Mouse (Mus musculus): ENCODE measurements around the gene Rora. TPM values are rescaled to one million over a fixed set of nuclear protein-coding genes. Genes with fewer than 3 reads are reported as not detected.

Gene Rora
- polyA plus RNA-seq, 1 experiment from 2014 or later, result 7.8 TPM

GRCm38 (mm10) chr9:68694889-68695495, 41.4 kb downstream of the Rora start:
- no peaks in the 10 kb centered on the region for H3K27me3 ChIP-seq
- H3K4me2 ChIP-seq (replicated peaks), result no peak overlapping the region
- 34% methylated on average over 4 of the region's 4 CpGs for WGBS
- H3K4me3 ChIP-seq, result no peak overlapping the region
- H3K4me1 ChIP-seq, result peaks cover 14% of the 10 kb centered on the region
- peak overlapping the region; percentile 1; the same call in 1 of the 2 replicates for H3K27ac ChIP-seq
- no peak overlapping the region for H3K9ac ChIP-seq
- H3K36me3 ChIP-seq, result no peaks in the 10 kb centered on the region
- no peak for ATAC-seq (ENCODE audit: low FRiP score)
- no peaks in the 10 kb centered on the region for H3K9me3 ChIP-seq (replicated peaks)

GRCm38 (mm10) chr9:68695496-68695969, 41.9 kb downstream of the Rora start:
- ATAC-seq (ENCODE audit: low FRiP score), result no peak
- H3K4me3 ChIP-seq, result no peak overlapping the region
- 41% methylated on average over 16 of the region's 16 CpGs for WGBS
- no peak overlapping the region for H3K9ac ChIP-seq
- H3K4me1 ChIP-seq, result peaks cover 14% of the 10 kb centered on the region
- no peaks in the 10 kb centered on the region for H3K27me3 ChIP-seq
- H3K4me2 ChIP-seq (replicated peaks), result no peak overlapping the region
- no peaks in the 10 kb centered on the region for H3K36me3 ChIP-seq
- peak overlapping the region; percentile 1; the same call in 1 of the 2 replicates for H3K27ac ChIP-seq
- no peaks in the 10 kb centered on the region for H3K9me3 ChIP-seq (replicated peaks)

- no peak overlapping the region for H3K4me3 ChIP-seq
- 90% methylated on average over 3 of the region's 3 CpGs for WGBS
- H3K27me3 ChIP-seq, result no peaks in the 10 kb centered on the region
- no peaks in the 10 kb centered on the region for H3K9me3 ChIP-seq (replicated peaks)
- no peak overlapping the region for H3K27ac ChIP-seq
- H3K4me2 ChIP-seq (replicated peaks), result no peak overlapping the region
- no peak overlapping the region for H3K9ac ChIP-seq
- H3K4me1 ChIP-seq, result peaks cover 14% of the 10 kb centered on the region
- ATAC-seq (ENCODE audit: low FRiP score), result no peak
- H3K36me3 ChIP-seq, result no peaks in the 10 kb centered on the region
Measured at GRCm38 (mm10) chr9:68696425-68696956, 42.9 kb downstream of the Rora start.

DNA sequence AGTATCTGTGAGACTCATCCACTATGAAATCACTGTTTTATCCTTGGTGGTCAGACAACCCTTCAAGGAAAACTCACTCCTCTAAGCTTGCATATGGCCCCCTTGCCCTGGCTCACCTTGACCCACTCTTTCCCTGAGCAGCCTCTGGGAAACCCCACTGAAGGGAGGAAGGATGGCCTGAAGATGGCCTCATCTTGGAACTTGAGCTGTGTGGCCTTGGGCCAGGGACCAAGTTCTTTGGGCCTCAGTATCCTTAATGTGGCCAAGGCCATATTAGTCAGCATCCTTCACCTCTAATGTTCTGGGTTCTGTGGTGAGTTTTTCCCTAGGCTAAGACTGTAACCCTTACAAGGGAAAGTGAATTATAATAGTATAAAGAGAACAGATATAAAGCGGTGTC, 45.8 kb downstream of the Rora start:
- 63% methylated on average over 1 of the region's 1 CpGs for WGBS
- no peak for ATAC-seq (ENCODE audit: low FRiP score)
- no peaks in the 10 kb centered on the region for H3K36me3 ChIP-seq
- H3K27me3 ChIP-seq, result no peaks in the 10 kb centered on the region
- no peak overlapping the region for H3K4me3 ChIP-seq
- H3K27ac ChIP-seq, result no peak overlapping the region
- peaks cover 14% of the 10 kb centered on the region for H3K4me1 ChIP-seq
- H3K4me2 ChIP-seq (replicated peaks), result no peak overlapping the region
- H3K9me3 ChIP-seq (replicated peaks), result no peaks in the 10 kb centered on the region
- no peak overlapping the region for H3K9ac ChIP-seq

GRCm38 (mm10) chr9:68699856-68700255, 46.3 kb downstream of the Rora start:
- no peak overlapping the region for H3K27ac ChIP-seq
- H3K36me3 ChIP-seq, result no peaks in the 10 kb centered on the region
- no peak overlapping the region for H3K9ac ChIP-seq
- no peak overlapping the region for H3K4me3 ChIP-seq
- no peaks in the 10 kb centered on the region for H3K27me3 ChIP-seq
- ATAC-seq (ENCODE audit: low FRiP score), result no peak
- H3K4me2 ChIP-seq (replicated peaks), result no peak overlapping the region
- H3K9me3 ChIP-seq (replicated peaks), result no peaks in the 10 kb centered on the region
- 46% methylated on average over 4 of the region's 4 CpGs for WGBS
- peaks cover 11% of the 10 kb centered on the region for H3K4me1 ChIP-seq

DNA sequence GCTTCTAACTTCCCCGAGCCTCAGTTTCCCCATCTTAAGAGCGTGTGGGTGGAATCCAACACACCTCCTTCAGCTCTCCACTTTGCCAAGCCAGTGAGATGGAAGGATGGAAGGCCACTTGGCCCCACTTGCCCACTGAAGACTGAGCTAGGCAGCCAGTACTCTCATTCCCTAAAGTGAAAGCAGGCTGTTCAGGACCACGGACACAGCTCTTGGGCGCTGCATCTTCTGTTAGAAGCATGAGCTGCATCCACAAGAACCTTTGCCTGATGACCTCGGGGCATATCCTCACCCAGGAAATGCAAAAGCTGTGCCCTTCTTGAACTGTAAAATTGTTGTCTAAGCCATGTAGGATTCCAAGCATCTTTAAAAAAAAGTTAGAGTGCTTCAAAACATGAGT, 54.0 kb downstream of the Rora start:
- no peak overlapping the region for H3K9ac ChIP-seq
- no peak overlapping the region for H3K4me2 ChIP-seq (replicated peaks)
- no peak overlapping the region for H3K4me3 ChIP-seq
- H3K27ac ChIP-seq, result no peak overlapping the region
- ATAC-seq (ENCODE audit: low FRiP score), result no peak
- peaks cover 4% of the 10 kb centered on the region; the same call in 1 of the 2 replicates for H3K4me1 ChIP-seq
- H3K36me3 ChIP-seq, result no peaks in the 10 kb centered on the region
- H3K9me3 ChIP-seq (replicated peaks), result no peaks in the 10 kb centered on the region
- WGBS, result 72% methylated on average over 5 of the region's 5 CpGs
- no peaks in the 10 kb centered on the region for H3K27me3 ChIP-seq

DNA sequence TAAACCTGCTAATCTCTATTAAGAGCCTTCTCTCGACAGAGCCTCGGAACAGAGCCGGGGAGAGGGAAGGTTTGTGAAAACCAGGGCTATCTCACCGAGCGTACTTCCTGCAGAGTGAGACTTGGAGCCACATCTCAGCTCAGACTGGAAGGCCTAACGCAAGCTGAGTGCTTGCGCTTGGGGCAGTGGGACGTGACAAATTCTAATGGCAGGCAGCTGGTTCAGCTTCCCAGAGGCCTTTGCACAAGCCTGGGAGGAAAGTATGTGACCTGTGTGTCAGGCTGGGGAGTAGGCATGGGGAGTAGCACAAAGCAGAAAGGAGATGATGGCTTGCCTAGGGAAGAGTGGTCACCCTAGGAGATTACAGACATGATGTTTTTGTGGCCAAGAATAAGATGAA, 55.6 kb downstream of the Rora start:
- 61% methylated on average over 8 of the region's 8 CpGs for WGBS
- H3K4me3 ChIP-seq, result no peak overlapping the region
- no peak for ATAC-seq (ENCODE audit: low FRiP score)
- no peaks in the 10 kb centered on the region for H3K36me3 ChIP-seq
- H3K4me1 ChIP-seq, result peaks cover 4% of the 10 kb centered on the region; the same call in 1 of the 2 replicates
- no peaks in the 10 kb centered on the region for H3K27me3 ChIP-seq
- no peak overlapping the region for H3K9ac ChIP-seq
- no peak overlapping the region for H3K4me2 ChIP-seq (replicated peaks)
- no peak overlapping the region for H3K27ac ChIP-seq
- no peaks in the 10 kb centered on the region for H3K9me3 ChIP-seq (replicated peaks)

DNA sequence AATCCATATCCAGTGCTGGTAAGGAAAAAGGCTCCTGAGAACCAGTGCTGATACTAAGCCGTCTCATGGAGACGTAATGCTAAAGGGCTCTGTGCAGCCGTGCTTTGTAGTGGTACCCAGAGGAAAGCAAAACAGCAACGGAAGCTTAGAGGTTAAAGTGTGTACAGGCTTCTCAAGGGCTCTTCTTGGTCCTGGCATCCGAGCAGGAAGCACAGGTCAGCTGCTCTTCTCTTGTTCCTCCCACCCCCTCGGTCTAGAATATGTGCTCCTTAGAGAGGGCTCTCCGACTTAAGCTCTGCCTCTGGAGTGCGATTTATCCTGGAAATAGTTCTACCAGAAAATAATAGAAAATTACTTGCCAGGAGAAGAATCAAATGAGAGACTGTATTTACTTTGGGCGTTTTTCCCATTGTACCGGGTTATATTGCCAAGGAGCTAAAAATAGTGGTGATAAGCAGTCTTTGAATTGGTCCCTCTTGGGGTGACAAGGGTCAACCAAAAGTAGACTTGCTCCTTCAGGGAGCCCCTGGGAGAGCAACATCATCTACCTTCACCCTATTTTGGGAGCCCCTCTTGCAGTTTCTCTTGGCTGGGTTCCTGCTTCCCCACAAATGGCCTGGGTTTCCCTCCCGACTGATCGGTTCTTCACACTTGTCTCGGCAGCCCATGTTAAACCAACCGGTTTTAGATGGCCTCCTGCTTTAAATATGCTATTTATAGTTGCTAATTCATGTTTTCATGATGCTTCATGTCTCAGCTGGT, 57.5 kb downstream of the Rora start:
- Histone ChIP-seq H3K9me3 (replicated peaks) (no peaks in the 10 kb centered on the region), H3K4me2 (replicated peaks) (no peak overlapping the region), H3K4me3 (no peak overlapping the region), H3K4me1 (peaks cover 4% of the 10 kb centered on the region; the same call in 1 of the 2 replicates), H3K27me3 (no peaks in the 10 kb centered on the region), H3K36me3 (no peaks in the 10 kb centered on the region), H3K27ac (no peak overlapping the region), H3K9ac (no peak overlapping the region)
- no peak for ATAC-seq (ENCODE audit: low FRiP score)
- 76% methylated on average over 14 of the region's 14 CpGs for WGBS

GRCm38 (mm10) chr9:68716961-68717360, 63.4 kb downstream of the Rora start:
- ATAC-seq (ENCODE audit: low FRiP score), result no peak
- WGBS, result 16% methylated on average over 5 of the region's 5 CpGs

DNA sequence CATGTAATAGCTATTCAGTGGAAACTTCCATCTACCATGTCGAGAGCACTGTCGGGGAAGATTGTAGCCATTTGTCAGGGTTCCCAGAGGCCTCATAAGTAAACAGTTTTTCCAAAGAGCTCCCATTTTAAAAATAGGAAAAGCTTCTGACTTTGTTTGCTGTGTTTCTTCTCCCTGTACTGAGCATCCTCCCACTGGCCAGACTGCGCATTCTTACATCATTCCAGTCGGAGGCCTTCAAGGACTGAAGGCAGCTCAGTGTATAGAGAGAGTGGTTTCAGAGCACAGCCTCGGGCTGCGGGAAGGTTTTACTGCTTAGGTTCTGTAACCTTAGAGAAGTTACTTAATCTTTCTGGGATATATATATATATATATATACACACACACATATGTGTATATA, 64.8 kb downstream of the Rora start:
- H3K9ac ChIP-seq, result no peak overlapping the region
- no peak overlapping the region for H3K27ac ChIP-seq
- no peak overlapping the region for H3K4me3 ChIP-seq
- ATAC-seq (ENCODE audit: low FRiP score), result no peak
- H3K9me3 ChIP-seq (replicated peaks), result no peaks in the 10 kb centered on the region
- no peak overlapping the region for H3K4me2 ChIP-seq (replicated peaks)
- H3K36me3 ChIP-seq, result no peaks in the 10 kb centered on the region
- H3K4me1 ChIP-seq, result no peaks in the 10 kb centered on the region
- 93% methylated on average over 6 of the region's 6 CpGs for WGBS
- no peaks in the 10 kb centered on the region for H3K27me3 ChIP-seq

More at GRCm38 (mm10) chr9:68716961-68717360, 63.4 kb downstream of the Rora start:
- Histone ChIP-seq H3K36me3 (no peaks in the 10 kb centered on the region), H3K9ac (no peak overlapping the region), H3K4me1 (no peaks in the 10 kb centered on the region), H3K27me3 (no peaks in the 10 kb centered on the region), H3K9me3 (replicated peaks) (no peaks in the 10 kb centered on the region), H3K4me3 (no peak overlapping the region), H3K4me2 (replicated peaks) (no peak overlapping the region), H3K27ac (no peak overlapping the region)

DNA sequence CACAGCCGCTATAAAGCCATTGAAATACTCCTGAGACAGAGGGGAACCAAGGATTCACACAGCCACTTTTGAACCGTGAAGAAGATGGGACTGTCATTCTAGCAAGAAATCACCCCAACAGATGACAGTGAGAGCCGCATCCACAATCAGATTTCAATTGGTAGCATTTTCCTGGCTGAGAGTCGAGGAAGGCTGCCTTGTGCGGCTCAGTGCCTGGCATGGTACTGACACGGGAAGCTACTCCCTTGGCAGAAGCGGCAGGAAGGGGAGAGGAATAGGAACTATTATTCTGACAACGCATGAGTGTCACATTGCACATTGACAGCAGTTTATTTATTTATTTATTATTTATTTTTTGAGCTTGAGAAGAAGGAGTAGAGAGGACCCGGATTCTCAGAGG, 65.7 kb downstream of the Rora start:
- Histone ChIP-seq H3K4me1 (no peaks in the 10 kb centered on the region), H3K9ac (no peak overlapping the region), H3K4me3 (no peak overlapping the region), H3K4me2 (replicated peaks) (no peak overlapping the region), H3K9me3 (replicated peaks) (no peaks in the 10 kb centered on the region), H3K27me3 (no peaks in the 10 kb centered on the region), H3K27ac (no peak overlapping the region), H3K36me3 (no peaks in the 10 kb centered on the region)
- ATAC-seq (ENCODE audit: low FRiP score), result no peak
- 91% methylated on average over 9 of the region's 9 CpGs for WGBS

DNA sequence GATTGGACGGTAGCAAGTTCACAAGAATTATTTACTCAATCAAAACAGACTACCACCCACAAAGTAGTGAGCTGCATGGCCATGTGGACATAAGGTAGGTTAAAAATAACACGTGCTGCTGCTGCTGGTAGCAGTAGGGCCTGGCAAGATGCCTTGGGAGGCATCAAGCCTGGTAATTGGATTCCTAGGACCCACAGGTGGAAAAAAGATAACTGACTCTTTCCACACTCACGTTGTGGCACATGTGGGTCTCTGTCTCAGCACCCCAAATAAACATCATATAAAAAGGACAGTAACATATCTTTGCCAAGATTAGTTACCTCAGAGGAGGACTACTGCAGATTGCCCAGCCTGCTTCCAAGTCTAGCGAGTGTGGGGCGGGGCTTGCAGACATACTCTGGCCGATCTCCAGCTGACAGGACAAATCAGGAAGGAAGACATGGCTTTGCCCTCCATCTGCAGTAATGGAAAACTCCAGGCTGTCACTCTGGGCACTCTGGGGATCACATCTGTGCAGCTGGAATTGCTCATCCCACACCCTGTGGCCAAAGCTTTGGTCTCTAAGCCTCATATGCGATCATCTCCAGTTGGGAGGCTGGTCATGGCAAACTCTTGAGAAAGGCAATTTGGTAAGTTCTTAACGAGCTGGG, 71.2 kb downstream of the Rora start:
- no peak overlapping the region for H3K4me3 ChIP-seq
- no peak overlapping the region for H3K9ac ChIP-seq
- no peak for ATAC-seq (ENCODE audit: low FRiP score)
- H3K9me3 ChIP-seq (replicated peaks), result no peaks in the 10 kb centered on the region
- H3K27me3 ChIP-seq, result no peaks in the 10 kb centered on the region
- no peaks in the 10 kb centered on the region for H3K4me1 ChIP-seq
- H3K4me2 ChIP-seq (replicated peaks), result no peak overlapping the region
- WGBS, result 85% methylated on average over 8 of the region's 8 CpGs
- H3K27ac ChIP-seq, result no peak overlapping the region
- no peaks in the 10 kb centered on the region for H3K36me3 ChIP-seq

All from hindbrain, embryonic 12.5 days (tissue).